ENCODE assay signal across 1 mouse cellular context in genomic region chr7:46546539-46546938, GRCm38 (mm10).
TF ChIP-seq lines count a peak whose summit lies in the region.

No protein-coding gene starts in this region.

TF ChIP-seq in MEL, 35 proteins besides CTCF, POLR2A, EP300 and RAD21 (continued from another document):
- TF ChIP-seq MYC (IDR thresholded peaks at IDR 0.05; ENCODE audit: low read depth, low read length): peak; percentile 71; the same call in 1 of the 2 replicates
- 0 out of 2 replicates have a peak, but pooled peaks have one; percentile 62 for TF ChIP-seq MAZ (IDR thresholded peaks at IDR 0.05; ENCODE audit: low read depth, low read length)
